Mouse (Mus musculus) stomach, embryonic 14.5 days (tissue): ENCODE data around the gene Fam219a. TPM values are rescaled to one million over a fixed set of nuclear protein-coding genes. Genes with fewer than 3 reads are reported as not detected.
A peak's percentile ranks its signal among the peaks of the same experiment; 100 is the strongest.

ENCODE experiments used
- ATAC-seq: fragments of 200-750 bp; cut with Nextera tagmentation; 2 replicates; pipeline ENCODE4 v1.8.0; 2017; ENCODE audit warnings: low read depth, moderate TSS enrichment; ENCODE audit not compliant: insufficient number of reproducible peaks, insufficient read depth, low FRiP score
- H3K27ac ChIP-seq: fragments of 300-500 bp; sonication (generic); 2 replicates; pipeline ENCODE4 v1.5.1; 2014; ENCODE audit warnings: mild to moderate bottlenecking, low read length, moderate library complexity, mixed read lengths
- H3K27me3 ChIP-seq: fragments of 300-500 bp; sonication (generic); 2 replicates; pipeline ENCODE4 v1.6.1; 2014; ENCODE audit warnings: low read length, control low read depth, mixed read lengths; ENCODE audit not compliant: control insufficient read depth, insufficient read depth
- H3K36me3 ChIP-seq: fragments of 300-500 bp; sonication (generic); 2 replicates; pipeline ENCODE4 v1.6.1; 2014; ENCODE audit warnings: mild to moderate bottlenecking, control low read depth, low read length, moderate library complexity, mixed read lengths; ENCODE audit not compliant: control insufficient read depth, insufficient read depth
- H3K4me1 ChIP-seq: fragments of 300-500 bp; sonication (generic); 2 replicates; pipeline ENCODE4 v1.6.1; 2014; ENCODE audit warnings: low read length, control low read depth, mixed read lengths; ENCODE audit not compliant: control insufficient read depth, insufficient read depth
- H3K4me2 ChIP-seq: fragments of 300-500 bp; sonication (generic); replicated peaks from 2 replicates; pipeline ENCODE4 v1.6.1; 2014; ENCODE audit warnings: low read depth, low read length, control low read depth
- H3K4me3 ChIP-seq: fragments of 300-500 bp; sonication (generic); 2 replicates; pipeline ENCODE4 v1.5.1; 2014; ENCODE audit warnings: low read depth, low read length, control low read depth
- H3K9ac ChIP-seq: fragments of 300-500 bp; sonication (generic); replicated peaks from 2 replicates; pipeline ENCODE4 v1.6.1; 2014; ENCODE audit warnings: low read depth, mild to moderate bottlenecking, control low read depth, low read length, moderate library complexity, mixed read lengths
- H3K9me3 ChIP-seq: fragments of 300-500 bp; sonication (generic); 2 replicates; pipeline ENCODE4 v1.6.1; 2016; ENCODE audit warnings: low read depth, low read length, control low read depth; ENCODE audit not compliant: control insufficient read depth
- WGBS: fragments of 180-500 bp; shearing (Covaris S2); extraction: QIAGEN DNeasy Blood & Tissue Kit; methylation state at CpG from one replicate; pipeline ENCODE4 v1.1.7; 2014; 5-methylcytosine and 5-hydroxymethylcytosine counted together
- polyA plus RNA-seq: library from polyadenylated mRNA; unstranded; fragments of >200 nt; fragmentation: Nextera tagmentation; extraction: Ambion mirVana; gene quantifications from 2 replicates; pipeline ENCODE4 v1.2.1, GENCODE M21; 2014

The Fam219a gene
- 3.9 and 4.0 TPM in 2 replicates for polyA plus RNA-seq

DNA sequence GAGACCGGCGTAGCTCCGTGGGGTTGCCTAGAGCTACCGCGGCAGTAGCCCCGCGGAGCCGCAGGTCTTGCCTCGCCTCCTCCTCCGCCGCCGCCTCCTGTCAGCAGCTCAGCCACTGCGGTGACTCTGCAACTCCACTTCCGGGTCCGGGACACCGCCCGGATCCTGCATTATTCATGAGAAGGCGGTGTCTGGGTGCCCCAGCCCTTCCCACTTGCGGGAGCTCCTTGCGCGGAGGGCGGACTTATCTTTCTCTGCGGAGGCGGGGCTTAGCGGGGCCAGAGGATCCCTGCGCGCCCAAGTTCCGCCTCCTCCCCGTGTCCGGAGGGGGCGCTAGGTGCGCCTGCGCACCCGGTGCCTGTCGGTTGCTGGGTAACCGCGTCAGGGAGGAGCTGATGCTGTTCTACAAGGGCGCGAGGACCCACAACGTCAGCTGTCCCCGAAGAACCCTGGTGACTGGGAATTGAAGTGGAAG lies at the start of gene Fam219a, which contains the start of gene Dnaic1:
TSS of gene Fam219a (minus strand) at position 128 of the 475 bp plus-strand sequence.
TSS of gene Dnaic1 (plus strand) at position 365 of the 475 bp plus-strand sequence.
- Histone ChIP-seq H3K27ac (peak within 1 kb of the TSS; percentile 59; the same call in 1 of the 2 replicates), H3K4me1 (peaks cover 4% of the 10 kb centered on the region; the same call in 1 of the 2 replicates), H3K36me3 (no peaks in the 10 kb centered on the region), H3K9me3 (no peaks in the 10 kb centered on the region), H3K4me2 (peak within 1 kb of the TSS; percentile 86), H3K27me3 (no peaks in the 10 kb centered on the region), H3K4me3 (peak within 1 kb of the TSS; percentile 69), H3K9ac (peak within 1 kb of the TSS; percentile 33)
- under 1% methylated on average over 41 of the region's 41 CpGs for WGBS
- ATAC-seq = peak; percentile 98

GRCm38 (mm10) chr4:41615661-41616599 lies 46.6 kb upstream of the Fam219a start:
- 59% methylated on average over 9 of the region's 9 CpGs for WGBS
- peaks cover 5% of the 10 kb centered on the region; the same call in 1 of the 2 replicates for H3K4me1 ChIP-seq
- ATAC-seq = no peak

DNA sequence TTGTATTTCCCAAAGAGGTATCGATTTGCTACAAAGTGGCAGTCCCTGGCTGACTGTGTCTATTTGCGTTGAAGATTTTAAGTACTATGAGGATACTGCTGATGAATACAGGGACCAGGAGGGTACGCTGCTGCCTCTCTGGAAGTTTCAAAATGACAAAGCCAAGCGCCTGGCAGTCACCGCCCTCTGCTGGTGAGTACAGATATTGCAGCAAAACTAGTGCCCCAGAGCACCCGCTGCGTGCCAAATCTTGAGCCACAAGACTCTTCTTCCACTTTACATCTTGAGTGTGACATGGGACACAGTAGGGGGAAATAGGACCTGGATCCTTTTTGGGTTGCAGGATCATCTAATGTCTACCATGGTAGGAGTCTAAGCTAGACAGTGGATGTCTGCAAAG lies 44.8 kb upstream of the Fam219a start:
- Histone ChIP-seq H3K4me2 (no peak overlapping the region), H3K4me1 (peaks cover 5% of the 10 kb centered on the region; the same call in 1 of the 2 replicates), H3K9ac (no peak overlapping the region), H3K27ac (no peak overlapping the region), H3K36me3 (no peaks in the 10 kb centered on the region), H3K9me3 (no peaks in the 10 kb centered on the region), H3K4me3 (no peak overlapping the region), H3K27me3 (no peaks in the 10 kb centered on the region)
- 7% methylated on average over 7 of the region's 7 CpGs for WGBS
- no peak for ATAC-seq

More at GRCm38 (mm10) chr4:41615661-41616599, 46.6 kb upstream of the Fam219a start:
- H3K27me3 ChIP-seq = no peaks in the 10 kb centered on the region
- no peaks in the 10 kb centered on the region for H3K36me3 ChIP-seq
- no peak overlapping the region for H3K4me3 ChIP-seq
- no peak overlapping the region for H3K27ac ChIP-seq
- no peak overlapping the region for H3K9ac ChIP-seq
- H3K9me3 ChIP-seq = no peaks in the 10 kb centered on the region
- no peak overlapping the region for H3K4me2 ChIP-seq

DNA sequence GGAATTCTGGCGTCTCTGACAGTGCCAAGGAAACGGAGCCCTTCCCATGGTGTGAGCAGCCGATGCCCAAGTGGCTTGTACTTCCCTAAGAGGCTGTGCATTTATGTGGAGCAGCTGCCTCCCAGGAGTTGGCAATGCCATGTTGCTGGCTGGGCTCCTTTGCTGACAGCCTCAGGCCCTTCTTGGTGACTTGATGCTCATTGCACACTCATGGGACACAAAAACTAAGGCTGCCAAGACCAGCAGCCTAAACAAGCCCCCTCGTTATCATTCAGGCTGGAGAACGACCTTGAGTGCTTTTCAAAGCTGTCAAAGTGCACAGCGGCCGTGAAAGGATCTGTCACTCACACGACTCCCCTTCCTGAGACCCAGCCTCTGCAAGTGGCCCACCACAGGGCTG lies 42.8 kb upstream of the Fam219a start:
- Histone ChIP-seq H3K36me3 (no peaks in the 10 kb centered on the region), H3K9me3 (no peaks in the 10 kb centered on the region), H3K4me3 (no peak overlapping the region), H3K27me3 (no peaks in the 10 kb centered on the region), H3K4me2 (no peak overlapping the region), H3K27ac (no peak overlapping the region), H3K4me1 (no peaks in the 10 kb centered on the region), H3K9ac (no peak overlapping the region)
- ATAC-seq = no peak
- WGBS = 54% methylated on average over 8 of the region's 8 CpGs

GRCm38 (mm10) chr4:41610594-41610980 lies 41.2 kb upstream of the Fam219a start:
- no peak overlapping the region for H3K4me3 ChIP-seq
- no peaks in the 10 kb centered on the region for H3K27me3 ChIP-seq
- H3K9me3 ChIP-seq = no peaks in the 10 kb centered on the region
- ATAC-seq = no peak
- H3K4me2 ChIP-seq = no peak overlapping the region
- no peak overlapping the region for H3K27ac ChIP-seq
- 51% methylated on average over 6 of the region's 6 CpGs for WGBS
- no peak overlapping the region for H3K9ac ChIP-seq
- H3K4me1 ChIP-seq = no peaks in the 10 kb centered on the region
- H3K36me3 ChIP-seq = no peaks in the 10 kb centered on the region

DNA sequence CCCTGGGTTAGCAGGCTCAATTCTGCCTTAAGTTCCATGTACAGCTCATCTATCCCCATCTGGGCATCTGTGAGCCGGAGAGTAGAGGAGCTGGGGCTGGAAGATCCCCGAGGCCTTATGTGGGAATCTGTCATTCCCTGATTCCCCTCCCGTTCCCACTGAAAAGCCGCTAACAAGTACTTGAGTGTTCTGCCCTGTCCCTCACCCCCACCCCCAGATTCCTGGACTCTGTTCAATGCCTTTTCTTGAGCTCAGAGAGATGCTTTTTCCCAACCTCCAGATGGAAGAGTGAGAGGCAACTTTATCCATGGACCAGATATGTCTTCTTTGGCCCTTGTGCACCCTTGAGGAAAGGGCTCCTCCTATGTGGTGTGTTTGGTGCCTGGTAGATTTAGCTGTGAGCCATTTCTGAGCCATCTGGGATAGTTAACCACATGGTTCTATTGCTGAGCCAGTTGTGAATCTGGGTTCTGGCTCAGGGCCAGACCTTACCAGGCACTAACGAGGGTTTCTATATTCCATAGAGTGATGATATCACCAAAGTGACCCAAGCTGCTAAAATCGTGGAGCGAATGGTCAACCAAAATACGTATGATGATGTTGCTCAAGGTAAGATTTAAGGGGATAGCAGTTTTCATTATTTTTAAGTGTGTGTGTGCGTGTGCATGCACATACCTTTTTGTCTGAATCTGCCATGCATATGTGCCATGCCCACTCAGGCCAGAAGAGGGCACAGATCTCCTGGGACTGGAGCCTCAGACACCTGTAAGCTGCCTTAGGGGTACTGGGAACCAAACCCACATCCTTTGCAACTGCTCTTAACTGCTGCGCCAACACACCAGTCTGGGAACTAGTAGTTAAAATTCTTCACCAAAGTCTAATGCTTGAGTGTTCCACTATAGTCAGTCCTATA lies 40.6 kb upstream of the Fam219a start:
- Histone ChIP-seq H3K4me2 (no peak overlapping the region), H3K4me1 (no peaks in the 10 kb centered on the region), H3K27ac (no peak overlapping the region), H3K9me3 (no peaks in the 10 kb centered on the region), H3K36me3 (no peaks in the 10 kb centered on the region), H3K9ac (no peak overlapping the region), H3K4me3 (no peak overlapping the region), H3K27me3 (no peaks in the 10 kb centered on the region)
- 79% methylated on average over 10 of the region's 10 CpGs for WGBS
- ATAC-seq = no peak

DNA sequence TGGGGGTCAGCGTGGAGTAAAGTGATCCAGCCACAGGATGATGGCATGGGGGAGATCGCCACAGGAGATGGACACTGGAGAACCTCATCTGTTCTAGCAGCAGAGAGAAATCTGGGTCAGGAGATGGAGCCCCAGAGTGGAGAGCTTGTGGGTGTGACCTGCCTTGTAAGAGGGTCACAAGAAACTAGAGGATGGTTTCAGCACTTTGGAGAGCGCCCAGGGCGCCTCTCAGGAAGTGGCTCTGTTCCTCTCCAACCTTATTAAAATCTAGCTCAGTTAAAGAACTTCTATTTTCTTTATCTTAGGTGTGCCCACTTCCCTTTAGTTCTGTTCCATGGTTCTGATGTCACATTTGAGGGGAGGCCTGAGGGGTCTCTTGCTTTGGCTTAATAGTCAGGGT lies 37.4 kb upstream of the Fam219a start:
- Histone ChIP-seq H3K4me3 (no peak overlapping the region), H3K27ac (no peak overlapping the region), H3K4me1 (no peaks in the 10 kb centered on the region), H3K27me3 (no peaks in the 10 kb centered on the region), H3K4me2 (no peak overlapping the region), H3K36me3 (no peaks in the 10 kb centered on the region), H3K9me3 (no peaks in the 10 kb centered on the region), H3K9ac (no peak overlapping the region)
- ATAC-seq = no peak
- WGBS = 34% methylated on average over 4 of the region's 4 CpGs
